ENCODE assay signal across 8 mouse cellular contexts in the genomic region with DNA sequence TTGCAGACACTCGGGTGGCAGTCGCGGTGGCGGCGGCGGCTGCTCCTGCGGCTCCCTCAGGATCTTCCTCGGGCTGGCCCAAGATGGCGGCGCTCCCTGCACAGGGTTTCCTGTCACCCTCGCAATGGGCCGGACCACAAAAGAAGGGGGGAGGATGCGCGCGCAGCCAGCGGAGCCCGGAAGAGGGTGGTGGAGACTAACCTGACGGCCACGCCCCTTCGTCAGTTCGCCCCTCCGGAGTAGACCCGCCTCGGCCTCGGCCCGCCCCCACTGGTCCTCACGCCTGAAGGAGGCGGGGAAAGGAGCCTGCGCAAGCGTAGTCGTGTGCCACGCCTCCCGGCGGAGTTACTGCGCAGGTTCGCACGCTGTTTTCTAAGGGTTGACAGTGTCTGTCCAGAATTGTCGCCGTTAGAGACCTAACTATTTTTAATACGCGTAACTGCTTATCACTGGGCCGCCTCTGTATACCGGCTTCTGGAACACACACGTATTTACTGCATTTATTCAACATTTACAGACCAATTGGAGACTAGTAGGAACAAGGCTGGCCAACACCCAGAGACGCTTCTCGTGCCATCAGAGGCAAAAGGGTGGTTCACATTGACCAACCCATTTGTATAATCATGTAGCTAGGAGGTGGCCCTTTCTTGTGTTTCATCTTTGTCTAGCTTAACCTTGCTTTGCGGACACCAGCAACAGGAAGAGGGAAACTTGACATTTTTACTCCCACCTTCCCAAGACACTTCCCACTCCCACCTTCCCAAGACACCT. TPM values are rescaled to one million over a fixed set of nuclear protein-coding genes. Genes with fewer than 3 reads are reported as not detected.
DNase-seq lines count a peak whose midpoint lies in the region; ATAC-seq lines count a peak whose summit lies in the region.

Rab14 (minus strand) TSS at position 223 of the 771 bp plus-strand sequence.

- peak; percentile 90 to 93 for ATAC-seq in hematopoietic stem cell, adult 5-6 weeks (replicated peaks in 1 of 2; ENCODE audit: insufficient read depth in 1 of 2, low FRiP score in 2 of 2, low TSS enrichment in 1 of 2, low read depth in 1 of 2, poor library complexity in 2 of 2, severe bottlenecking in 2 of 2)
- ATAC-seq in lung, embryonic 16.5 days (ENCODE audit: low read depth): peak; percentile 98

- peak within 1 kb of the TSS; percentile 89 for H3K4me3 ChIP-seq in lung, embryonic 16.5 days (ENCODE audit: low read length)

- peak within 1 kb of the TSS; percentile 91 for H3K4me2 ChIP-seq in lung, embryonic 16.5 days (ENCODE audit: low read depth, low read length)

- H3K9ac ChIP-seq in lung, embryonic 16.5 days (ENCODE audit: low read length): peak within 1 kb of the TSS; percentile 99

- H3K4me1 ChIP-seq in lung, embryonic 16.5 days (replicated peaks; ENCODE audit: control insufficient read depth, insufficient read depth, low read length): peaks cover 12% of the 10 kb centered on the region

- H3K9me3 ChIP-seq in lung, embryonic 16.5 days (ENCODE audit: control insufficient read depth, low read length): no peaks in the 10 kb centered on the region

- H3K36me3 ChIP-seq in lung, embryonic 16.5 days (ENCODE audit: control insufficient read depth, insufficient read depth, low read length): no peaks in the 10 kb centered on the region

- H3K27ac ChIP-seq in lung, embryonic 16.5 days (ENCODE audit: low read length): peak within 1 kb of the TSS; percentile 99

- DNase-seq in MEL-GATA-1-ER (ENCODE audit: extremely low read depth, low read depth): peak; percentile 91
- DNase-seq in cerebellum, adult 8-10 months: peak; percentile 100
- DNase-seq in forelimb bud, embryonic 11.5 days (ENCODE audit: low read depth, low spot score): peak; percentile 99
- peak; percentile 94 for DNase-seq in layer of hippocampus, adult 9-10 months (ENCODE audit: low spot score)
- peak; percentile 99 for DNase-seq in ovary, postnatal 10 days (ENCODE audit: low spot score)
- peak; percentile 100 for DNase-seq in thymus, postnatal 10 days (ENCODE audit: low spot score in 2 of 2)

- H3K27me3 ChIP-seq in lung, embryonic 16.5 days (ENCODE audit: control insufficient read depth, insufficient read depth, low read depth, low read length): no peaks in the 10 kb centered on the region

- WGBS in lung, embryonic 16.5 days: under 1% methylated on average over 41 of the region's 47 CpGs

RNA-seq across cellular contexts. Expression of gene Rab14, which starts in this region (rescaled TPM):
- 117 and 158 TPM in 2 replicates for total RNA-seq in hematopoietic stem cell, adult 5-6 weeks (2017)
- polyA plus RNA-seq in lung, embryonic 16.5 days (2015; fragmentation: Nextera tagmentation; extraction: Ambion mirVana): 349 and 387 TPM in 2 replicates

Comparison
In these comparisons a context has a peak if more than half of its experiments do, and no peak if none do; other contexts are left out.
1. Peak in every context shown above with its lines: DNase-seq, ATAC-seq, H3K4me3 ChIP-seq and H3K27ac ChIP-seq.